Mouse (Mus musculus) forebrain, embryonic 16.5 days (tissue): ENCODE data around the gene Yrdc. TPM values are rescaled to one million over a fixed set of nuclear protein-coding genes. Genes with fewer than 3 reads are reported as not detected.

ENCODE experiments used
- ATAC-seq: fragments of 200-750 bp; cut with Nextera tagmentation; 2 replicates; pipeline ENCODE4 v1.8.0; 2017; ENCODE audit warnings: mild to moderate bottlenecking, moderate library complexity
- H3K27ac ChIP-seq: fragments of 300-500 bp; sonication (generic); 2 replicates; pipeline ENCODE4 v1.5.1; 2014; ENCODE audit warnings: low read length, control low read depth
- H3K27me3 ChIP-seq: fragments of 300-500 bp; sonication (generic); replicated peaks from 2 replicates; pipeline ENCODE4 v1.6.1; 2014; ENCODE audit warnings: low read length; ENCODE audit not compliant: control insufficient read depth, insufficient read depth
- H3K36me3 ChIP-seq: fragments of 300-500 bp; sonication (generic); 2 replicates; pipeline ENCODE4 v1.6.1; 2014; ENCODE audit not compliant: control insufficient read depth, insufficient read depth
- H3K4me1 ChIP-seq: fragments of 300-500 bp; sonication (generic); replicated peaks from 2 replicates; pipeline ENCODE4 v1.6.1; 2014; ENCODE audit warnings: low read length; ENCODE audit not compliant: control insufficient read depth, insufficient read depth
- H3K4me2 ChIP-seq: fragments of 300-500 bp; sonication (generic); 2 replicates; pipeline ENCODE4 v1.6.1; 2014; ENCODE audit warnings: mild to moderate bottlenecking, low read length, control low read depth
- H3K4me3 ChIP-seq: fragments of 300-500 bp; sonication (generic); replicated peaks from 2 replicates; pipeline ENCODE4 v1.5.1; 2014; ENCODE audit warnings: mild to moderate bottlenecking, low read length, control low read depth
- H3K9ac ChIP-seq: fragments of 300-500 bp; sonication (generic); replicated peaks from 2 replicates; pipeline ENCODE4 v1.6.1; 2014; ENCODE audit warnings: low read depth, low read length, control low read depth
- H3K9me3 ChIP-seq: fragments of 300-500 bp; sonication (generic); 2 replicates; pipeline ENCODE4 v1.6.1; 2016; ENCODE audit warnings: low read length; ENCODE audit not compliant: control insufficient read depth
- WGBS: fragments of 180-500 bp; shearing (Covaris S2); extraction: QIAGEN DNeasy Blood & Tissue Kit; methylation state at CpG from one replicate; pipeline ENCODE4 v1.1.7; 2014; 5-methylcytosine and 5-hydroxymethylcytosine counted together
- polyA plus RNA-seq: library from polyadenylated mRNA; unstranded; fragments of >200 nt; fragmentation: Nextera tagmentation; extraction: Ambion mirVana; gene quantifications from 2 replicates; pipeline ENCODE4 v1.2.1, GENCODE M21; 2015

The Yrdc gene
- polyA plus RNA-seq, 1 experiment from 2014 or later = 51.2 TPM

DNA sequence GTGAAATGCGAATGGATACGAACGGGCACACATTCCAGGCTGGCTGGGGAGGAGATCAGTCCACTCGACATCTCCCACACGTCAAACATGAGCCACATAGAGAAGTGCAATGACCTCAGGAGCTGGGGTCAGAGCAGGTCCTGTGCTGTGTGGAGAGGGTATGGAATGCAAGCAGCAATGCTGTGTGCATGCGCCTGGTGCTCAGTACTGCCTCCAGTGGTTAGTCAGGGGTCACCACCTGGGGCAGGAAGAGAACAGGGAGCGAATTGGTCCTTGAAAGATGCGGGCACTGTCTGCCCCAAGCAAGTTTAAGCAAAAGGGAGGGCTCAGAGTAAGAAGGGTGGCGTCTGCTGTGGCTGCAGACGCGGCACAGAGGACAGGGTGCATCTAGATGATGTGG lies 7.0 kb upstream of the Yrdc start:
- no peaks in the 10 kb centered on the region for H3K27me3 ChIP-seq
- H3K4me2 ChIP-seq = no peak overlapping the region
- peaks cover 4% of the 10 kb centered on the region for H3K4me1 ChIP-seq
- H3K27ac ChIP-seq = no peak overlapping the region
- peaks cover 8% of the 10 kb centered on the region; the same call in 1 of the 2 replicates for H3K36me3 ChIP-seq
- H3K9ac ChIP-seq = no peak overlapping the region
- ATAC-seq = peak; percentile 43; the same call in 1 of the 2 replicates
- no peaks in the 10 kb centered on the region for H3K9me3 ChIP-seq
- WGBS = 59% methylated on average over 11 of the region's 11 CpGs
- no peak overlapping the region for H3K4me3 ChIP-seq

DNA sequence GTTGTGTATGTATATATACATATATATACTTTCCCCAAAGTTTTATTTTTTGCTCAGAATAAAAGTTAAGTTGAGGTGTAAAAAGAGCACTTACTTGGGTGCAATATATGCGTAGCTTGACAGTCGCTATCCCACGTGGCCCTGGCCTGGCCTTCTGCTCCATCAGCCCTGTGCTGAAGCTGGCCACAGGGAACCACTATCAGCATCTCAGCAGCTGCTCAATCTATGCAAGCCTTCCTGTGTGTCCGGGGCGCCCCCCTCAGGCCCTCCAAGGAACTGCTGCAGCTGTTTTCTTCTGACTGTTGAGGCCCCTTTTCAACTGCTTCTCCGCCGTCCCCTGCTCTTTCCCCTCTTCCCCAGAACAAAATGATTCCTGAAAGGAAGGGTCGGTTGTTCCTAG lies 2.9 kb upstream of the Yrdc start:
- H3K4me3 ChIP-seq = no peak overlapping the region
- ATAC-seq = no peak
- no peak overlapping the region for H3K9ac ChIP-seq
- H3K9me3 ChIP-seq = no peaks in the 10 kb centered on the region
- H3K36me3 ChIP-seq = no peaks in the 10 kb centered on the region
- 5% methylated on average over 8 of the region's 8 CpGs for WGBS
- H3K4me1 ChIP-seq = peaks cover 21% of the 10 kb centered on the region
- no peaks in the 10 kb centered on the region for H3K27me3 ChIP-seq
- H3K27ac ChIP-seq = no peak overlapping the region
- no peak overlapping the region for H3K4me2 ChIP-seq

- Histone ChIP-seq H3K9me3 (no peaks in the 10 kb centered on the region), H3K4me1 (peaks cover 27% of the 10 kb centered on the region), H3K27ac (peak overlapping the region; percentile 90), H3K36me3 (peaks cover 1% of the 10 kb centered on the region; the same call in 1 of the 2 replicates), H3K27me3 (no peaks in the 10 kb centered on the region), H3K4me3 (peak overlapping the region; percentile 92), H3K4me2 (peak overlapping the region; percentile 89), H3K9ac (peak overlapping the region; percentile 94)
- peak; percentile 44 for ATAC-seq
- WGBS = 0% methylated on average over 23 of the region's 24 CpGs
Measured at GRCm38 (mm10) chr4:124849631-124850260, 733 bp upstream of the Yrdc start.

- Histone ChIP-seq H3K4me1 (peaks cover 27% of the 10 kb centered on the region), H3K4me3 (peak within 1 kb of the TSS; percentile 92), H3K4me2 (peak within 1 kb of the TSS; percentile 89), H3K9ac (peak within 1 kb of the TSS; percentile 94), H3K27ac (peak within 1 kb of the TSS; percentile 90), H3K27me3 (no peaks in the 10 kb centered on the region), H3K9me3 (no peaks in the 10 kb centered on the region), H3K36me3 (peaks cover 2% of the 10 kb centered on the region; the same call in 1 of the 2 replicates)
- ATAC-seq = peak; percentile 21
- WGBS = under 1% methylated on average over 73 of the region's 75 CpGs
Measured at GRCm38 (mm10) chr4:124850933-124851658, 617 bp downstream of the Yrdc start, which contains the start of gene 1110065P20Rik. Gene 1110065P20Rik, minus strand, starts transcription at chr4:124851196.

DNA sequence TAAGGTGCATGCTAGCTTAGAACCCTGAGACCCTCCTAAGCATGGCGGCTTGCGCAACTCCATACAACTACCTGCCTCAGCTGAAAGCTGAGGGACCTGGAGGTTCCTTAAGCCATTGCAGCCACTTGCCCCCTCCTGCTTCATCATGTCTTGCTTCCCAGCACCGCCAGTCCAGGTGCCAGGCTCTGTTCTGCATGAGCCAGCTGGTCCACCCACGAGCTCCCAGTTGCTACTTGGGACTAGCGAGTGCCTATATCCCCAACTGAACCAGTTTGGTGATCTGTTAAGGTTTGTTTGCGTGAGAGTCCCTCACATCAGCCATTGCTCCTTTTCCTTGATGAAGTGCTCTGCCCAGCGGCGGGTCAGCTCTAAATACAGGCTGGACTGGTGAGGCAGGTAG lies 5.8 kb downstream of the Yrdc start:
- H3K4me2 ChIP-seq = no peak overlapping the region
- no peaks in the 10 kb centered on the region for H3K27me3 ChIP-seq
- H3K36me3 ChIP-seq = peaks cover 18% of the 10 kb centered on the region; the same call in 1 of the 2 replicates
- ATAC-seq = no peak
- H3K9ac ChIP-seq = no peak overlapping the region
- no peak overlapping the region for H3K4me3 ChIP-seq
- no peak overlapping the region for H3K27ac ChIP-seq
- H3K4me1 ChIP-seq = peaks cover 28% of the 10 kb centered on the region
- H3K9me3 ChIP-seq = no peaks in the 10 kb centered on the region
- 97% methylated on average over 8 of the region's 8 CpGs for WGBS

- peaks cover 20% of the 10 kb centered on the region for H3K4me1 ChIP-seq
- H3K4me3 ChIP-seq = no peak overlapping the region
- no peak overlapping the region for H3K4me2 ChIP-seq
- H3K27ac ChIP-seq = no peak overlapping the region
- ATAC-seq = no peak
- H3K36me3 ChIP-seq = peaks cover 18% of the 10 kb centered on the region; the same call in 1 of the 2 replicates
- H3K9me3 ChIP-seq = no peaks in the 10 kb centered on the region
- H3K9ac ChIP-seq = no peak overlapping the region
- 76% methylated on average over 5 of the region's 5 CpGs for WGBS
- H3K27me3 ChIP-seq = no peaks in the 10 kb centered on the region
Measured at GRCm38 (mm10) chr4:124858370-124858769, 7.9 kb downstream of the Yrdc start.

DNA sequence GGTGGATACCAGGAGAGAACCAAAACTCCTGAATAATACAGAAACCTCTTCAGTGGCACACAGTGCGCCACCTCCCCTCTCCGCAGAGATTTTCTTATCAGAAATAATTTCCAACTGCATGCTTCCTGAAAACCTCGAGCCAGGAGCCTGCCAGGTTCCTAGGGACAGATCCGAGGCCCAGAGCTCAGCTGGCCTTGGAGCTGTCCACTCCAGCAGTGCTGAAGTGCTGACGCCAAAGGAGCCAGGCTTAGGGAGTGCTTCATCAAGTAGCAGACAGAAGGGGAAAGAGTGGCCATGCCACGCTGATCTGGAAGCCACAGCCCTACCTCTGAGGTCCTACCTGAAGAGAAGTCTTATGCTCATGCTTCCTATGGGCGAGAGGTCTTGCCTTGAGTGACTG lies 10.0 kb downstream of the Yrdc start:
- Histone ChIP-seq H3K27ac (no peak overlapping the region), H3K36me3 (peaks cover 15% of the 10 kb centered on the region; the same call in 1 of the 2 replicates), H3K4me3 (peak overlapping the region; percentile 8; the same call in 1 of the 2 replicates), H3K27me3 (no peaks in the 10 kb centered on the region), H3K4me2 (peak overlapping the region; percentile 76), H3K9ac (0 out of 2 replicates have a peak overlapping the region, but pooled peaks have one; percentile 17), H3K4me1 (peaks cover 20% of the 10 kb centered on the region), H3K9me3 (no peaks in the 10 kb centered on the region)
- 24% methylated on average over 7 of the region's 7 CpGs for WGBS
- ATAC-seq = no peak

DNA sequence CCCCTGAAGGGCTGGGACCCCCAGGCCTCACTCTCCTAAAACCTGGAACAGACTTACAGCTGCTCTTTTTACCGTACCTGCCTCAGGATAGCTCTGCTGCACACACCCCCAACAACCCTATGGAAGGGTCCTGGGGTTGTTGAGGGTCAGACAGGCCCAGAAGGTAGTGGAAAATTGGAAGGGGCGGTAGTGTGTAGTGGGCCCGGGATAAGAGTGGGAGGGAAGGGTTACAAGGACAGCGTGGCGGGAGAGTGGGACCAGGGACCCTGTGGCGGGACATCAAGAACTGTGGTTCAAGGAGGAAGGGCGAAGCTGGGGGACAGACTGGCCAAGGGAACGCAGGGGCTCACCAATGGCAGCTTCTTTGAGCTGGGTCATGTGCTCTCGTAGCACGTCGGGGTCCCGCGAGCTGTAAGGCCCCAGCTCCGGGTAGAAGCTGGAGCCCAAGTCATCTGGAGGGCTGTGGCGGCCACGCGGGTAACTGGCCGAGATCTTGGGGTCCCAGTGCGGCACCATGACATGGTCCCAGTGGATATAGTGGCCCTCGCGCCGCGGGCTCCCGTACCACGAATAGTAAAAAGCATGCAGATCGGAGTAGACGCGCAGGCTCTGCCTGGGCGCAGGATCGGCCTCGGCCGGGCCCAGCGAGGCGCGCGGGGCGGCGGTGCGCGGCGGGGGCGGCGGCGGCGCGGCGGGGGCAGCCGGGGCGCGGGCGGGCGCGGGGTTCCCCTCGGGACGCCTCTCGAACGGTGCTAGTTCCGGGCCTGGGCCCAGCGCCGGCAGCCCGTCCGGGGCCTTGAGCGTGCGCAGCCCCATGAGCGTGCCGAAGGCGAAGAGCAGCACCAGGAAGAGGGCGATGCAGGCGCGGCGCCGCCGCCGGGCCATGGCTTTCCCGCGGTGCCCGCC lies 11.1 kb downstream of the Yrdc start, which contains the start of gene Maneal:
Gene Maneal, minus strand, starts transcription at position 889 of the 906 bp plus-strand sequence.
- H3K27ac ChIP-seq = peak within 1 kb of the TSS; percentile 77
- WGBS = 2% methylated on average over 76 of the region's 77 CpGs
- H3K4me1 ChIP-seq = peaks cover 20% of the 10 kb centered on the region
- H3K4me3 ChIP-seq = peak within 1 kb of the TSS; percentile 78
- H3K36me3 ChIP-seq = peaks cover 15% of the 10 kb centered on the region; the same call in 1 of the 2 replicates
- H3K9ac ChIP-seq = peak within 1 kb of the TSS; percentile 87
- H3K27me3 ChIP-seq = no peaks in the 10 kb centered on the region
- no peaks in the 10 kb centered on the region for H3K9me3 ChIP-seq
- ATAC-seq = peak; percentile 18
- H3K4me2 ChIP-seq = peak within 1 kb of the TSS; percentile 76
